Mouse (Mus musculus): ENCODE results near the gene Lamb1. TPM values are rescaled to one million over a fixed set of nuclear protein-coding genes. Genes with fewer than 3 reads are reported as not detected.

The Lamb1 gene
- total and polyA plus RNA-seq, 2 experiments: 2.7 to 7.3 TPM

GRCm38 (mm10) chr12:31271361-31272011 is 6.5 kb downstream of the Lamb1 start:
- no peak overlapping the region for H3K4me3 ChIP-seq (ENCODE audit: insufficient read depth, low read depth, low read length)
- WGBS: 34% methylated on average over 16 of the region's 16 CpGs
- no peaks in the 10 kb centered on the region; the same call in 1 of the 2 replicates for H3K4me1 ChIP-seq (ENCODE audit: control insufficient read depth, insufficient read depth, low read length)
- no peak for TF ChIP-seq POLR2A (IDR thresholded peaks at IDR 0.05; ENCODE audit: extremely low read depth, insufficient read depth, low read length)
- no peak for TF ChIP-seq CTCF (IDR thresholded peaks at IDR 0.05; ENCODE audit: low read depth, low read length)
- no peaks in the 10 kb centered on the region for H3K36me3 ChIP-seq (ENCODE audit: control insufficient read depth, insufficient read depth, low read length)
- H3K27me3 ChIP-seq (ENCODE audit: control insufficient read depth, insufficient read depth, low read length): peaks cover 5% of the 10 kb centered on the region; the same call in 1 of the 2 replicates
- H3K27ac ChIP-seq (replicated peaks; ENCODE audit: insufficient read depth, low read depth, low read length): no peak overlapping the region
- DNase-seq (ENCODE audit: extremely low read depth, low read depth, low spot score): peak; percentile 36
- no peak overlapping the region for H3K9ac ChIP-seq (ENCODE audit: low read depth, low read length)
- no peaks in the 10 kb centered on the region for H3K79me2 ChIP-seq (ENCODE audit: control insufficient read depth, insufficient read depth, low read length)

DNA sequence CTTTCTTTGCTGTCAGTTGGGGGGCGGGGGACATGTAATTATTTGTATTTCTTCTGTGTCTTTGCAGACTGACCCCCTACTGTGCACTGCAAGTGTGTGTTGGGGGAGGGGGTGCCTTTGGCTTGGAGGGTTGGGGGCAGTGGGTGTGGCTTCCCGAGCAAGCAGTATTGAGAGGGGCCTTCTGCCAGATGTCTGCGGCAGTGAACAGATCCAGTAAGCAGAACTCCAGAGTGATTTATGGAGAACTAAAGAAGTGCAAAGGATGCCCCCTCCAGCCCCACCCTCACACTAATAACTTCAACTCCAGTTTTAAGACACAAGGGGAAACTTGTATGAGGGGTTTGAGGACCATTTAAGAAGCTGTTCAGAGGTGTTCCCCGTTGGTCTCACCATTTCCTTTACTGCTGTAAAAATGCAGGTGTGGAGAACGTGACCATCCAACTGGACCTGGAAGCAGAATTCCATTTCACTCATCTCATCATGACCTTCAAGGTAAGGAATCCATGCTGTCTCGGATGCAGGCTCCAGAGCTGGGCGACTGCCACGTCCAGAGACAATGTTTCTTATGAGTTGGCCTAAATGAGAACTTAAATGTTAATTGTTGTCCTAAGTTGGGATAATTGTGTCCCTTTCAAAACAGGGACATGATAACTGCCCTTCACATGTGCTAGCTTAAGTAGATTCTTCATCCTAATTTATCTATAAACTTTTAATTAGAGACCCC is 7.1 kb downstream of the Lamb1 start:
- 67% methylated on average over 8 of the region's 8 CpGs for WGBS
- Histone ChIP-seq H3K27ac (replicated peaks; ENCODE audit: insufficient read depth, low read depth, low read length) (no peak overlapping the region), H3K79me2 (ENCODE audit: control insufficient read depth, insufficient read depth, low read length) (no peaks in the 10 kb centered on the region), H3K9ac (ENCODE audit: low read depth, low read length) (no peak overlapping the region), H3K27me3 (ENCODE audit: control insufficient read depth, insufficient read depth, low read length) (peaks cover 5% of the 10 kb centered on the region; the same call in 1 of the 2 replicates), H3K4me1 (ENCODE audit: control insufficient read depth, insufficient read depth, low read length) (no peaks in the 10 kb centered on the region; the same call in 1 of the 2 replicates), H3K36me3 (ENCODE audit: control insufficient read depth, insufficient read depth, low read length) (no peaks in the 10 kb centered on the region), H3K4me3 (ENCODE audit: insufficient read depth, low read depth, low read length) (no peak overlapping the region)
- TF ChIP-seq CTCF (IDR thresholded peaks at IDR 0.05; ENCODE audit: low read depth, low read length) (no peak), POLR2A (IDR thresholded peaks at IDR 0.05; ENCODE audit: extremely low read depth, insufficient read depth, low read length) (no peak)
- no peak for DNase-seq (ENCODE audit: extremely low read depth, low read depth, low spot score)

- H3K27me3 ChIP-seq (ENCODE audit: control insufficient read depth, insufficient read depth, low read length): peaks cover 5% of the 10 kb centered on the region; the same call in 1 of the 2 replicates
- no peak overlapping the region for H3K4me3 ChIP-seq (ENCODE audit: insufficient read depth, low read depth, low read length)
- H3K4me1 ChIP-seq (ENCODE audit: control insufficient read depth, insufficient read depth, low read length): no peaks in the 10 kb centered on the region; the same call in 1 of the 2 replicates
- TF ChIP-seq POLR2A (IDR thresholded peaks at IDR 0.05; ENCODE audit: extremely low read depth, insufficient read depth, low read length) (no peak), CTCF (IDR thresholded peaks at IDR 0.05; ENCODE audit: low read depth, low read length) (no peak)
- H3K79me2 ChIP-seq (ENCODE audit: control insufficient read depth, insufficient read depth, low read length): no peaks in the 10 kb centered on the region
- H3K9ac ChIP-seq (ENCODE audit: low read depth, low read length): no peak overlapping the region
- H3K27ac ChIP-seq (replicated peaks; ENCODE audit: insufficient read depth, low read depth, low read length): no peak overlapping the region
- H3K36me3 ChIP-seq (ENCODE audit: control insufficient read depth, insufficient read depth, low read length): no peaks in the 10 kb centered on the region
- DNase-seq (ENCODE audit: extremely low read depth, low read depth, low spot score): no peak
- 82% methylated on average over 2 of the region's 2 CpGs for WGBS
These were observed 7.8 kb downstream of the Lamb1 start for GRCm38 (mm10) chr12:31272846-31273245.

- Histone ChIP-seq H3K27ac (replicated peaks; ENCODE audit: insufficient read depth, low read depth, low read length) (no peak overlapping the region), H3K4me1 (ENCODE audit: control insufficient read depth, insufficient read depth, low read length) (no peaks in the 10 kb centered on the region), H3K36me3 (ENCODE audit: control insufficient read depth, insufficient read depth, low read length) (no peaks in the 10 kb centered on the region), H3K79me2 (ENCODE audit: control insufficient read depth, insufficient read depth, low read length) (no peaks in the 10 kb centered on the region), H3K9ac (ENCODE audit: low read depth, low read length) (no peak overlapping the region), H3K4me3 (ENCODE audit: insufficient read depth, low read depth, low read length) (no peak overlapping the region), H3K27me3 (ENCODE audit: control insufficient read depth, insufficient read depth, low read length) (peaks cover 5% of the 10 kb centered on the region; the same call in 1 of the 2 replicates)
- WGBS: 94% methylated on average over 7 of the region's 7 CpGs
- TF ChIP-seq POLR2A (IDR thresholded peaks at IDR 0.05; ENCODE audit: extremely low read depth, insufficient read depth, low read length) (no peak), CTCF (IDR thresholded peaks at IDR 0.05; ENCODE audit: low read depth, low read length) (no peak)
- no peak for DNase-seq (ENCODE audit: extremely low read depth, low read depth, low spot score)
These were observed 8.6 kb downstream of the Lamb1 start for GRCm38 (mm10) chr12:31273646-31274045.

DNA sequence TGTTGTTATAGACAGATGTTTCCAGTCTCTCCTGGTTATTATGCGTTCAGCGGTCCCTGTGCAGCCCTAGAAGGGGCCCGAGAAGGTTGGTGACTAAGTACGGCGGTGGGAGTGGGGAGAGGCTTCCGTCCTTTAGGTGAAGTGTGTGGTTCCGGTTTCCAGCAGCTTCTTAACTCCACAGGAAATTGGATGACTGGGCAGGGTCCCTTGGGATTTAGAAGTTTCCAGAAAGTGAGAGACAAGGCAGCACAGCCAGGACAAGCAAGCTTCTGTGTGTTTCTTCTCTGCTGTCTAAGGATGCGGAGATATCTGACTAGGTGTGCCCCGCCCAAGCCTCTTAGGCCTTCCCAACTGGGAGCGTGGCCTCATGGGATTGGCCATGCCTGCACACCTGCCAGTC is 10.4 kb downstream of the Lamb1 start:
- no peak for DNase-seq (ENCODE audit: extremely low read depth, low read depth, low spot score)
- Histone ChIP-seq H3K4me3 (ENCODE audit: insufficient read depth, low read depth, low read length) (no peak overlapping the region), H3K79me2 (ENCODE audit: control insufficient read depth, insufficient read depth, low read length) (no peaks in the 10 kb centered on the region), H3K9ac (ENCODE audit: low read depth, low read length) (no peak overlapping the region), H3K36me3 (ENCODE audit: control insufficient read depth, insufficient read depth, low read length) (no peaks in the 10 kb centered on the region), H3K27ac (replicated peaks; ENCODE audit: insufficient read depth, low read depth, low read length) (no peak overlapping the region), H3K4me1 (ENCODE audit: control insufficient read depth, insufficient read depth, low read length) (no peaks in the 10 kb centered on the region), H3K27me3 (ENCODE audit: control insufficient read depth, insufficient read depth, low read length) (peaks cover 5% of the 10 kb centered on the region; the same call in 1 of the 2 replicates)
- 83% methylated on average over 10 of the region's 10 CpGs for WGBS
- no peak for TF ChIP-seq POLR2A (IDR thresholded peaks at IDR 0.05; ENCODE audit: extremely low read depth, insufficient read depth, low read length)
- no peak for TF ChIP-seq CTCF (IDR thresholded peaks at IDR 0.05; ENCODE audit: low read depth, low read length)
